Mouse (Mus musculus) liver, adult 2 months (tissue): ENCODE measurements at regions not wholly inside any gene's neighbourhood (a gene's known extent, or its start where the extent isn't known, plus 50 kb on each side); places are given as distances from the start of the nearest gene placed in this dataset.

ENCODE experiments used
- CTCF ChIP-seq: fragments of 200-500 bp; IDR thresholded peaks from 2 replicates; pipeline ENCODE4 v1.5.1; 2011; ENCODE audit warnings: low read depth, low read length, control low read depth
- POLR2A ChIP-seq: fragments of 200-500 bp; IDR thresholded peaks from 2 replicates; pipeline ENCODE4 v1.6.1; 2011; ENCODE audit warnings: low read length, control low read depth; ENCODE audit not compliant: insufficient read depth; ENCODE audit errors: extremely low read depth

GRCm38 (mm10) chr4:26255889-26256288 lies 90.8 kb downstream of the Manea start:
- TF ChIP-seq CTCF (no peak), POLR2A (no peak)
